24 mouse cellular contexts compared by ENCODE assay signal in the genomic region with DNA sequence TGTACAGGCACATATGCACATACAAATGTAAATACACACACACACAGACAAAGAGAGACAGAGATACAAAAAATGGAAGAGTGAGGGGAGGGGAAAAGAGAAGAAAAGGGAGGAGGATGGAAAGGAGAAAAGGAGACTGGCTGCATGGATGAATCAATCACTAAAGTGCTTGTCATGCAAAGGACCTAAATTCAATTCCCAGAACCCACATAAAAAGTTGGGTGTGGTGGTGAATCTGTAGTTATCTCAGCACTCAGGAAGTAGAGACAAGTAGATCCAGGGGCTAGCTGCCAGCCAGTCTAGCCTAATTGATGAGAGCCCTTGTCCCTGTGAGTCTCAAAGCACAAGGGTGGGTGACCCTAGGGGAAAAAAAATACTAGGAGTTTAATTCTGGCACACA. TPM values are rescaled to one million over a fixed set of nuclear protein-coding genes. Genes with fewer than 3 reads are reported as not detected.
DNase-seq lines count a peak whose midpoint lies in the region; TF ChIP-seq lines count a peak whose summit lies in the region.
"Had no signal": no experiment of that assay in that cellular context is flagged by ENCODE, and none has a peak within 500 bp of the region (broad histone marks: within the 10 kb centered on the region; RNA-seq: fewer than 3 reads in every experiment).

No protein-coding gene starts in this region.

- H3K4me3 ChIP-seq in E14TG2a.4 (replicated peaks; ENCODE audit: low read length) (peak overlapping the region; percentile 13), ES-E14 (ENCODE audit: insufficient read depth in 1 of 2, low read depth in 1 of 2, low read length in 2 of 2, poor library complexity in 1 of 2, severe bottlenecking in 1 of 2) (no peak overlapping the region)
- H3K4me3 ChIP-seq: hindbrain, embryonic 12.5 days; intestine, embryonic 15.5 days had no signal

- peak; percentile 29 for DNase-seq in gastrocnemius, postnatal 14 days
- no peak for DNase-seq in gastrocnemius, adult 8-10 months (ENCODE audit: low spot score in 2 of 2)
- DNase-seq in ES-E14 (ENCODE audit: low read depth, low spot score), result peak; percentile 35
- DNase-seq in c-Kit-positive CD71-positive TER-119-negative erythroid progenitor cells, embryonic 14.5 days (ENCODE audit: low read depth), result peak; percentile 34
- no peak for DNase-seq in spleen, postnatal 14 days (ENCODE audit: low spot score in 2 of 2)
- no peak for DNase-seq in frontal cortex, postnatal 14 days (ENCODE audit: low spot score in 2 of 2)
- DNase-seq: adrenal gland, adult 2 months; adrenal gland, postnatal 36 days; cerebellum, adult 9-10 months; cerebellum, postnatal 36 days; gastrocnemius, postnatal 10 days; heart, adult 18-20 months; heart, postnatal 36 days; kidney, adult 9 months; kidney, postnatal 10 days; lung, postnatal 10 days; midbrain, embryonic 14.5 days; retina, postnatal 1 day; right cerebral cortex, postnatal 25 days; thymus, postnatal 25 days had no signal

- H3K27ac ChIP-seq in ES-E14 (ENCODE audit: insufficient read depth, low read depth, low read length, poor library complexity, severe bottlenecking), result peak overlapping the region; percentile 44; the same call in 1 of the 2 replicates
- H3K27ac ChIP-seq: hindbrain, embryonic 12.5 days; hindbrain, postnatal 0 days; intestine, embryonic 15.5 days had no signal

- no peaks in the 10 kb centered on the region for H3K27me3 ChIP-seq in E14TG2a.4 (ENCODE audit: insufficient read depth, low read length)
- H3K27me3 ChIP-seq: hindbrain, embryonic 12.5 days; intestine, embryonic 15.5 days had no signal

- H3K36me3 ChIP-seq in E14TG2a.4 (ENCODE audit: insufficient read depth, low read length), result peaks cover 16% of the 10 kb centered on the region
- H3K36me3 ChIP-seq in ES-E14 (ENCODE audit: control insufficient read depth, insufficient read depth, low read length, poor library complexity, severe bottlenecking), result no peaks in the 10 kb centered on the region
- H3K36me3 ChIP-seq: hindbrain, embryonic 12.5 days; intestine, embryonic 15.5 days had no signal

- H3K4me1 ChIP-seq in E14TG2a.4 (replicated peaks; ENCODE audit: low read depth, low read length), result peaks cover 86% of the 10 kb centered on the region
- H3K4me1 ChIP-seq in ES-E14 (ENCODE audit: control insufficient read depth in 2 of 2, insufficient read depth in 2 of 2, low read length in 2 of 2, poor library complexity in 1 of 2), result peaks cover 4 to 11% of the 10 kb centered on the region in 2 experiments

- no peaks in the 10 kb centered on the region for H3K9me3 ChIP-seq in E14TG2a.4 (ENCODE audit: low read length)
- H3K9me3 ChIP-seq in ES-E14 (ENCODE audit: control insufficient read depth, insufficient read depth, low read depth, low read length), result no peaks in the 10 kb centered on the region
- H3K9me3 ChIP-seq: hindbrain, embryonic 12.5 days; intestine, embryonic 15.5 days had no signal

- intact Hi-C loops in gastrocnemius, postnatal 14 days (cut with DNase I; ENCODE audit: low total_unique reads), result no loop called here

- no peak overlapping the region for H3K9ac ChIP-seq in ES-E14 (ENCODE audit: insufficient read depth, low read depth, low read length, poor library complexity, severe bottlenecking)
- H3K9ac ChIP-seq: hindbrain, embryonic 12.5 days; intestine, embryonic 15.5 days had no signal

- in situ Hi-C loops in ES-E14 (cut with MboI; ENCODE audit: low sequenced_read_pairs in 2 of 2, unreplicated experiment in 2 of 2), result no loop called here

- no peak for TF ChIP-seq CTCF in E14TG2a.4 (conservative IDR thresholded peaks at IDR 0.05; ENCODE audit: low read length)

TF ChIP-seq in ES-E14, 5 proteins besides CTCF, POLR2A, EP300 and RAD21:
- TF ChIP-seq CHD2 (IDR thresholded peaks at IDR 0.05; ENCODE audit: low read depth, low read length), result no peak
- no peak for TF ChIP-seq MAFK (IDR thresholded peaks at IDR 0.05; ENCODE audit: insufficient read depth, low read depth, low read length)
- TF ChIP-seq ZC3H11A (IDR thresholded peaks at IDR 0.05; ENCODE audit: borderline replicate concordance, low read depth, low read length), result no peak
- no peak for TF ChIP-seq ZNF384 (IDR thresholded peaks at IDR 0.05; ENCODE audit: low read depth, low read length)
- TF ChIP-seq HCFC1 (IDR thresholded peaks at IDR 0.05; ENCODE audit: borderline replicate concordance, insufficient read depth, low read length), result no peak

RNA-seq across cellular contexts. Expression of a gene that starts 16.7 kb away (rescaled TPM):
- total RNA-seq in gastrocnemius, postnatal 14 days (2021), result 10 to 100 TPM; 39.5 to 41.3 TPM
- total RNA-seq in gastrocnemius, adult 8-10 months (2022), result 10 to 100 TPM; 36.6 to 43.2 (median 39.8) TPM
- total RNA-seq in ES-E14 (2012; rRNA removed), result 25.6 and 26.7 TPM in 2 replicates

RNA-seq across cellular contexts. Expression of a gene that starts 29.5 kb away (rescaled TPM):
- total RNA-seq in gastrocnemius, postnatal 14 days (2021), result 10 to 100 TPM in 1 of 2 experiments, 1 to 10 TPM in 1; 9.5 to 13.5 TPM
- 10 to 100 TPM in 2 of 4 experiments, 1 to 10 TPM in 2; 9.4 to 12.8 (median 10.3) TPM for total RNA-seq in gastrocnemius, adult 8-10 months (2022)
- total RNA-seq in ES-E14 (2012; rRNA removed), result 28.5 and 35.3 TPM in 2 replicates

RNA-seq across cellular contexts. Expression of a gene that starts 35.4 kb away (rescaled TPM):
- total RNA-seq in gastrocnemius, postnatal 14 days (2021), result 100 to 1,000 TPM; 167 to 178 TPM
- total RNA-seq in gastrocnemius, adult 8-10 months (2022), result 100 to 1,000 TPM; 152 to 173 (median 158) TPM
- 129 and 159 TPM in 2 replicates for total RNA-seq in ES-E14 (2012; rRNA removed)

Comparison
In these comparisons a context has a peak if more than half of its experiments do, and no peak if none do; other contexts are left out.
1. DNase-seq: peak in gastrocnemius, postnatal 14 days (single experiment), ES-E14 (single experiment) and c-Kit-positive CD71-positive TER-119-negative erythroid progenitor cells, embryonic 14.5 days (single experiment); none in gastrocnemius, adult 8-10 months (0 of 2), spleen, postnatal 14 days (0 of 2) and frontal cortex, postnatal 14 days (0 of 2).